Mouse (Mus musculus): Measurements from ENCODE around the gene Efnb3. TPM values are rescaled to one million over a fixed set of nuclear protein-coding genes. Genes with fewer than 3 reads are reported as not detected.
A peak's percentile ranks its signal among the peaks of the same experiment; 100 is the strongest.

Efnb3 gene
- polyA plus RNA-seq, 1 experiment, result 1.1 TPM

- DNase-seq (ENCODE audit: low spot score), result no peak
Observed at GRCm38 (mm10) chr11:69582230-69582805, 22.3 kb upstream of the Efnb3 start.

GRCm38 (mm10) chr11:69581814-69582213 is 21.8 kb upstream of the Efnb3 start:
- DNase-seq (ENCODE audit: low spot score), result no peak

GRCm38 (mm10) chr11:69581147-69581688 is 21.2 kb upstream of the Efnb3 start:
- DNase-seq (ENCODE audit: low spot score), result peak; percentile 73

- no peak for DNase-seq (ENCODE audit: low spot score)
Observed at GRCm38 (mm10) chr11:69580572-69581146, 20.7 kb upstream of the Efnb3 start.

- DNase-seq (ENCODE audit: low spot score), result peak; percentile 70
Observed at GRCm38 (mm10) chr11:69580091-69580514, 20.1 kb upstream of the Efnb3 start, which contains the start of the genes Wrap53 and Trp53. TSS of gene Wrap53 (minus strand) at chr11:69580255. TSS of gene Trp53 (plus strand) at chr11:69580359.

- DNase-seq (ENCODE audit: low spot score), result peak; percentile 96
Observed at GRCm38 (mm10) chr11:69579128-69580017, 19.4 kb upstream of the Efnb3 start.

- no peak for DNase-seq (ENCODE audit: low spot score)
Observed at GRCm38 (mm10) chr11:69578301-69578700, 18.3 kb upstream of the Efnb3 start.

- DNase-seq (ENCODE audit: low spot score), result no peak
Observed at GRCm38 (mm10) chr11:69576307-69576706, 16.3 kb upstream of the Efnb3 start.

GRCm38 (mm10) chr11:69575220-69575619 is 15.2 kb upstream of the Efnb3 start:
- DNase-seq (ENCODE audit: low spot score), result no peak

GRCm38 (mm10) chr11:69565131-69565530 is 5.1 kb upstream of the Efnb3 start:
- no peak for DNase-seq (ENCODE audit: low spot score)

- DNase-seq (ENCODE audit: low spot score), result no peak
Observed at GRCm38 (mm10) chr11:69564391-69564790, 4.4 kb upstream of the Efnb3 start.

- DNase-seq (ENCODE audit: low spot score), result no peak
Observed at GRCm38 (mm10) chr11:69563373-69563772, 3.4 kb upstream of the Efnb3 start.

- DNase-seq (ENCODE audit: low spot score), result no peak
Observed at GRCm38 (mm10) chr11:69560896-69561854, 1.2 kb upstream of the Efnb3 start.

- DNase-seq (ENCODE audit: low spot score), result no peak
Observed at GRCm38 (mm10) chr11:69559183-69559582, 822 bp downstream of the Efnb3 start.

- no peak for DNase-seq (ENCODE audit: low spot score)
Observed at GRCm38 (mm10) chr11:69558756-69559155, 1.2 kb downstream of the Efnb3 start.

- DNase-seq (ENCODE audit: low spot score), result no peak
Observed at GRCm38 (mm10) chr11:69557381-69557958, 2.5 kb downstream of the Efnb3 start.

GRCm38 (mm10) chr11:69554539-69555140 is 5.4 kb downstream of the Efnb3 start:
- DNase-seq (ENCODE audit: low spot score), result no peak

- DNase-seq (ENCODE audit: low spot score), result no peak
Observed at GRCm38 (mm10) chr11:69553341-69553721, 6.7 kb downstream of the Efnb3 start.

GRCm38 (mm10) chr11:69552622-69553340 is 7.2 kb downstream of the Efnb3 start:
- DNase-seq (ENCODE audit: low spot score), result no peak

GRCm38 (mm10) chr11:69551310-69551709 is 8.7 kb downstream of the Efnb3 start:
- no peak for DNase-seq (ENCODE audit: low spot score)

Measured in urinary bladder, adult 2 months (tissue).